Mouse (Mus musculus): Measurements from ENCODE around the gene Zc3h12a.

Gene Zc3h12a

DNA sequence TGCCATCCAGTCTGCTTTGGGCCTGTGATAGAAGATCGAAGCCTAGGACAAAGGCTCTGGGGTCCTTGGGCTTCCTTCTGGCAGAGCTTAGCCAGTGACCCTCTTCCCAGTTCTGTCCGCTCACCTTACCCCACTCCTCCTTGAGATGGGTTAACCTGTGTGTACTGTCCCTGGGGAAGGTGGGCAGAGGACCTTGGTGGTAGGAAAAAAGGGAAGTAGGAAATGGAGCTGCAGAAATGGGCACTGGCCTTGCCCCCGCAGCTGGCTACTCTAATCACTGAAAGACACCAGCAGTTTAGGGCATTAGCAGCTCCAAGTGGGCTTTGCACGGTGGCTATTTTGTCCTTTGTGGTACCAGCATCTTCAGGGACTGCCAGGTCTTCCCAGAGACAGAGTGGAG, 12.6 kb downstream of the Zc3h12a start:
- no peak for DNase-seq (ENCODE audit: low read depth, low spot score)

DNA sequence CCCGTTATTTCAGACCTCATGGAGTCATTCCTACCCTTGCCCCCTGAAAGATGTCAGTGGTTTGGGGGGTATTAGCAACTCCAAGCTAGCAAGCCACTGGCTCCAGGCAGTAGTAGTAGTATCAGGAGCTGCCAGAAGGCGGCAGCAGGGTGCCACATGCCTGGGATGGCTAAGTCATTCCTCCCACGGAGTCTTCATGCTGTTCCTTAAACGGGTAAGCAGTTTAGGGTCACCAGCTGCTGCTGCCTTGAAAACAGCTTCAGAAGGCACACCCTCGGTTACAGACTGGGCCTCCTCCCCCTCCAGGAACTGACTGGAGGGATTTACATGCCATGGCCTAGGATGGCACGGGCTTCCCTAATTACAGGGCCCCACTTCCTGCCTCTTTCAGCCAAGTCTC, 13.0 kb downstream of the Zc3h12a start:
- peak; percentile 20 for DNase-seq (ENCODE audit: low read depth, low spot score)

DNA sequence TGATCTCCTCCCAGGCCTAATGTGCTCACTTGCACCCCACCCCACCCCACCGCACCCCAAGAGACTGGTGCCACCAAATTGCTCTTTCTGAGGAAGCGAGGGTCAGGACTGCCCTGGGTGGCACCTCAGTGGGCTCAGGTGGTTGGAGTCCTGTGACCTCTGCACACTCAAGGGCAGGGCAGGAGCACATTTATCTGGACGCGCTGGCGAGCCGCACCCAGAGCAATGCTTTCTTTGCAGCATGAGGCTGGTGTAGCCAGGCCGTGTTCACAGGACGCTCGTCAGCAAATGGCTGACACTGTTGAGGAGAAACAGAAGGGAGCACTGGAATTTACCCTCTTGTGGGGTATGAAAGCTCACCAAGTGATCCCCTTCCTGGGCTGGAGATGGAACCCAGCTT, 22.3 kb downstream of the Zc3h12a start:
- no peak for DNase-seq (ENCODE audit: low read depth, low spot score)

DNA sequence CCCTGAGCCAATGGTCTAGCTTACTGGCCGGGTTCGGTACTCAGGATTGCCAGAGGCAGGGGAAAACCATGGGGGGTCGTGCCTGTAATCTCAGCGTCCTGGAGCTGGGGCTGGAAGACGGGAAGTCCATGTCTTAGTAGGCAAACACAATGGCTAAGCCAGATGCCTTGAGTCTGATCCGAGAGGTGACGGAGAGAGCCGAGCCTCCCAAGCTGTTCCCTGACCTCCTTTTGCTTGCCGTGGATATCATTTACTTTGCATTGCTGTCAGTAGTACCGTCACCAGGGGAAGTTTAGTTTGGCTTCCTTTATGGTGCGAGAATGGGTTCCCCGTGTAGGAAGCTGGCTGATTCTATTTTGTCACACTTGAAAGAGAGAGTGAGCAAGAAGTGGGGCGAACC, 26.3 kb downstream of the Zc3h12a start:
- DNase-seq (ENCODE audit: low read depth, low spot score), result no peak

DNA sequence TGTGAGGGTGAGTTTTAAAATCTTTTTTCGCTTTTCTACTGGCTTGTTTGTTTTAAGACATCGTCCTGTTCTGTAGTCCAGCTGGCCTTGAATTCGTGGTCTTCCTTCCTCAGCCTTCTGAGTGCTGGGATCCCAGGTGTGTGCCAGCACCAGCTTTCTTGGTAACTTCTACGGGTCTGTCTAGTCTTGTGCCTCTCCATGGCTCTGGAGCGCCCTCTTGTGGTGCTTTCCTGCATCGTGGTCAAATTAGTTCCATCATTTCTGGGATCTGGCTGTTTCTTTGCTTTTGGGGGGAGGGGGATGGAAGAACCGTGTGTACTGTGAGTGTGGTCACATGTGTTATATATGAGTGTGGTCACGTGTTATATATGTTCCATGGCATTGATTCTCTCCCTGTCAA, 28.2 kb downstream of the Zc3h12a start:
- DNase-seq (ENCODE audit: low read depth, low spot score), result peak; percentile 59

DNA sequence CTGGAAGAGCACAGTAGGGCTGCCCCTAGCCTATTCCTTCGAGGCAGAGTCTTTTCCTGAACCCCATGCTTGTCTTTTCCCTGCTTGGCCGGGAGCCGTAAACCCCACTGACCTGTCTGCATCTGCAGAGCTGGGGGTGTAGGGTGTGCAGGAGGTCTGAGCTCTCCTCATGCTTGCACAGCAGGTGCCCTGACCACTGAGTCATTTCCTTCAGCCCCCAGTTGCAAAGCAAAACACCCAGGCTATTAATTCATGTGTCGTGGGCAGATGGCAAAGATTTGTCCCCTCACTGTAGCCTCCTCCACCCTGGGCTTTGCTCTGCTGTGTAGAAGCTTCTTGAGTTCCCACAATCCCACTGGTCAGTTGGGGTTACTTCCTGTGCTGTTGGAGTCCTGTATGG, 30.2 kb downstream of the Zc3h12a start:
- DNase-seq (ENCODE audit: low read depth, low spot score), result no peak

DNA sequence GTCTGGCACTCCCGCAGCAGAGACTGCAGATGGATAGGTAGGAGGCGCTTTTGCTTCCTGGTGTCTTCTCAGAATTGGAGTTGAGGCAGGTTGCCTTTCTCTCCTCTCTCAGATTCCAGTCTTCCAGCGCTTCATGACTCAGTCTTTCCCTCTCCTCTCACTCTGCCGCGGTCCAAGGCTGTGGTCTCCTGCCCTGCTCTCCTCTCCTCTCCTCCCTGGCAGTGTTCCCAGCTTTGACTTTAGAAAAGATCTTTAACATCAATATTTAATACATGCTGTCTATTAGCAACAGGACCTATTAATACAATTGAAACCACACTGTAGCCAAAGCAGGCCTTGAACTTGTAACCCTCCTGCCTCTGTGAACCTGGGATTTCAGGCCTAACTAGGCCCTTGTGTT, 31.6 kb downstream of the Zc3h12a start:
- no peak for DNase-seq (ENCODE audit: low read depth, low spot score)

DNA sequence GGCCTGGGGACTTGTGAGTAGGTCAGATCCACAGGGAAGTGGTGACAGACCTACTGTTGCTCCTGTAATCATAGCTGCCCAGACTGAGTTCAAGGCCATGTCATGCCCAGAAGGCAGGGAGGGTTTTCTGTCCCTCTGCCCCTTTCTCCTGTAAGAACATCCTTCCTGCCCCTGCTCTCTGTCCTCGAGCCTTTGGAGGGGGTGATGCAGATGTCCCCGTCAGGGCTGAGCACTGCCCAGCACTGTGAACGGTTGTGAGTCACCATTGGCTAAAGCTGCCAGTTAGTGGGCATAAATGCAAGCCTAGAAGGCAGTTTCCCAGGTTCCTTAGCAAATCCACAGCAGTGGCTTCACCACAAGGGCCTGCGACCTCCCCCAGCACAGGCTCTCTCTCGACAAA, 34.6 kb downstream of the Zc3h12a start:
- no peak for DNase-seq (ENCODE audit: low read depth, low spot score)

DNA sequence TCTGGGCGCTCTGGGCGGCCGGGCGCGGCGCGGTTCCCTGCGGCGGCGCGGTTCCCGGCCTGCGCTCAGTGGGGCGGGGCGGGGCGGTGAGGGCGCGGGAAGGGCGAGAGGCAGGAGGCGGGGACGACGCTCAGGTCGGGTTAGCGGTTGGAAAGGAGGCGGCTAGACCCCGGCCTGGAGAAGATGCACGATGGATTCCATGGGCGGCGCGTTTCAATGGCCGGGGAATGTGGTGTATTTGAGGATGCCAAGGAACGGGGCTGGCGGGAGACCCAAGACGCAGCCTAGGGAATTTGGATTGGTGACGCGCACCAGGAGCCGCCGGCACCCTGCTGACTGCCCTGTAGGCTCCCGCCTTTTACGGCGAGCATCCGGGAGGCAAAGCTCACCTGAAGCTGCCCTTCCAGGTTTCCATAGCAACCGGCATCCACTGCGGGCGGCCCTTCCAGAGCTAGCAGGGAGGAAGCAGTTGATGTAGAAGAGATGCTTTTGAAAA, 42.2 kb downstream of the Zc3h12a start:
- no peak for DNase-seq (ENCODE audit: low read depth, low spot score)

DNA sequence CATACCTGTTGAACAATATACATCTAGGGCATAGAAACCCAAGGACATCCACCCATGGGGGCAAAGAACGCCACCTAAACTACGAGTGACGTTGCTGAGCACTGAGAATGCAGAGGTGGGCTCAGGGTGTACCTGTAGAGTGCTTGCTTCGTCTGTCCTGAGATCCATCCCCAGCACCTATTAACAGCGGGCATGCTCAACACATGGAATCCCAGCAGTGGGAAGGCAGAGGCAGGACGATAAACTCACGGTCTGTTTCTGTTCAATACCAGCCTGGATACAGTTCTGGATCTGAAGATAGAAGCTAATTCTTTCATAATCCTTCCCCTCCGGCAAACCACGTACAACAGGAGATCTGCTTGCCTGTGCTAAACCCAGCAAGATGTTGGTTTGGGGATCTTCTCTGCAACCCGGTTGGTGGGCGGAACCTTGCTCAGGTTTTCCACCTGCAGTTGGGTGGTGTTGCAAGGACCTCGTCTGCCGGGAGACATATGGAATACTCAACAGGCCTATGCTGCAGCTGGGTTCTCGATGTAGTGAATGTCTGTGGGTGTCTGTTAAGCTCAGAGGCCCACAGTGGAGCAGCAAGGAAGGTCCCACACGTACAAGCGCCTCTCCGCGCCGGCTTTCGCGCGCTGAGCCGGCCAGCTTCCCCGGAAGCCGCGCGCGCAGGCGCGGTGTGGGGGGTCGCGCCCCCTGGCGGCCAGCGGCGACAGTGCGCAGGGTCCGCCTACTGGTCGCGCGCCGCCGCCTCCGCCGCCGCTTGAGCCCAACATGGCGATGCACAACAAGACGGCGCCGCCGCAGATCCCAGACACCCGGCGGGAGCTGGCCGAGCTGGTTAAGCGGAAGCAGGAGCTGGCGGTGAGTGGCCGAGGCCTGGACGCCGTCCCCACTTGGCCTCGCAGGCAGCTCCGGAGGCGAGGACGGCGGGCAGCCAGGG, 43.0 kb downstream of the Zc3h12a start, which contains the start of gene Meaf6:
Meaf6 (plus strand) TSS at position 732 of the 943 bp plus-strand sequence.
- DNase-seq (ENCODE audit: low read depth, low spot score), result peak; percentile 79

DNA sequence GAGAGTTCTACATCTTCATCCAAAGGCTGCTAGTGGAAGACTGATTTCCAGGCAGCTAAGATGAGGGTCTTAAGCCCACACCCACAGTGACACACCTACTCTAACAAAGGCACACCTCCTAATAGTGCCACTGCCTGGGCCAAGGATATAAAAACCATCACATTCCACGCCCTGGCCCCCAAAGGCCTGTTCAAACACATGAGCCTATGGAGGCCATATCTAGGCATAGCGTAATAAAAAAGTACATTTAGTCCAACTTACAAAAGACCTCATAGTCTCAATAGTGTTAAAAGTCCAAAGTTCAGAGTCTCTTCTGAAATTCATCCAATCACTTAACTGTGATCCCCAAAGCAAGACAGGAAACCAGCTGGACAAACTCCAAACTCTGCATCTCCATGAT, 48.9 kb downstream of the Zc3h12a start:
- no peak for DNase-seq (ENCODE audit: low read depth, low spot score)

DNA sequence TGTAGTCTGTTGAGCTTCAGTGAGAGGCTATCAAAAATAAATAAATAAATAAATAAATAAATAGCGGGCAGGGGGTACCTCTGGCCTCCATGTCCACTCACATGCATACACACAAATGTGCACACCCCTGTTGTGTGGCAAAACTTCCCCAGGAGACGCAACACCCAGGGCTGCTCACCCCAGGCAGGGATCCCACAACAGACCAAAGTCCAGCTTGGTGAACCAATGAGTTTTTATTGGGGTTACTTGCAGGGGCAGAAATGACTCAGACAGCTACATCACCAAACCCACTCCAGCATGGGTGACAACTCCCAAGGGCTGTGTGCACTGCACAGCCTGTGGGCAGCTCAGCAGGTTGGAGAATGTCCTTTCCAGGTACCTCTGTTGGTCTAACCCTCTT, 49.9 kb downstream of the Zc3h12a start:
- no peak for DNase-seq (ENCODE audit: low read depth, low spot score)
